Mouse (Mus musculus): ENCODE results near the gene Helb.
"Not testable (repeated sequence)": the region's sequence is repeated elsewhere in the genome, so short reads cannot be mapped to it uniquely, and the experiment has no call there.

Gene Helb

GRCm38 (mm10) chr10:120112507-120113396 lies at the start of gene Helb:
Helb (minus strand) TSS chr10:120112987.
- peak; percentile 97 to 99 for DNase-seq

- DNase-seq = no peak
Measured at GRCm38 (mm10) chr10:120160533-120160932, 47.7 kb upstream of the Helb start.

- DNase-seq = no peak
Measured at GRCm38 (mm10) chr10:120153911-120154310, 41.1 kb upstream of the Helb start.

- DNase-seq = no peak
Measured at GRCm38 (mm10) chr10:120151672-120152071, 38.9 kb upstream of the Helb start.

GRCm38 (mm10) chr10:120140916-120141516 lies 28.2 kb upstream of the Helb start:
- DNase-seq = no peak

- DNase-seq = no peak
Measured at GRCm38 (mm10) chr10:120140193-120140592, 27.4 kb upstream of the Helb start.

- DNase-seq = no peak
Measured at GRCm38 (mm10) chr10:120136020-120136562, 23.3 kb upstream of the Helb start.

GRCm38 (mm10) chr10:120133697-120134096 lies 20.9 kb upstream of the Helb start:
- DNase-seq = no peak

- peak; percentile 15 to 76 for DNase-seq
Measured at GRCm38 (mm10) chr10:120130621-120131020, 17.8 kb upstream of the Helb start.

- peak; percentile 37 to 65 for DNase-seq
Measured at GRCm38 (mm10) chr10:120128601-120129277, 16.0 kb upstream of the Helb start.

- DNase-seq = no peak
Measured at GRCm38 (mm10) chr10:120125465-120125857, 12.7 kb upstream of the Helb start.

- DNase-seq = peak; percentile 75 to 90
Measured at GRCm38 (mm10) chr10:120124801-120125464, 12.1 kb upstream of the Helb start.

- no peak for DNase-seq
Measured at GRCm38 (mm10) chr10:120123721-120124120, 10.9 kb upstream of the Helb start.

GRCm38 (mm10) chr10:120115249-120115648 lies 2.5 kb upstream of the Helb start:
- no peak for DNase-seq

- no peak for DNase-seq
Measured at GRCm38 (mm10) chr10:120114493-120114892, 1.7 kb upstream of the Helb start.

GRCm38 (mm10) chr10:120113980-120114379 lies 1.2 kb upstream of the Helb start:
- DNase-seq = no peak

GRCm38 (mm10) chr10:120113482-120113881 lies 695 bp upstream of the Helb start:
- not testable (repeated sequence) for DNase-seq

GRCm38 (mm10) chr10:120111691-120112319 lies 982 bp downstream of the Helb start:
- no peak for DNase-seq

- no peak for DNase-seq
Measured at GRCm38 (mm10) chr10:120100806-120101205, 12.0 kb downstream of the Helb start.

GRCm38 (mm10) chr10:120097564-120097963 lies 15.2 kb downstream of the Helb start:
- DNase-seq = no peak

- DNase-seq = peak; percentile 30 to 60
Measured at GRCm38 (mm10) chr10:120095716-120096115, 17.1 kb downstream of the Helb start.

GRCm38 (mm10) chr10:120095136-120095535 lies 17.7 kb downstream of the Helb start:
- DNase-seq = no peak
